Mouse (Mus musculus): ENCODE data around the gene Foxo3. TPM values are rescaled to one million over a fixed set of nuclear protein-coding genes. Genes with fewer than 3 reads are reported as not detected.

Gene Foxo3
- 6.1 and 7.0 TPM in 2 replicates for polyA plus RNA-seq (2015; fragmentation: Nextera tagmentation; extraction: Ambion mirVana)

GRCm38 (mm10) chr10:42276507-42277345 is at the start of gene Foxo3:
Gene Foxo3 (minus strand): TSS chr10:42276755.
- under 1% methylated on average over 81 of the region's 88 CpGs for WGBS
- ATAC-seq (replicated peaks; ENCODE audit: low FRiP score), result peak; percentile 76

GRCm38 (mm10) chr10:42325305-42325704 is 48.8 kb upstream of the Foxo3 start:
- Histone ChIP-seq H3K4me2 (no peak overlapping the region), H3K4me3 (replicated peaks) (no peak overlapping the region), H3K9ac (no peak overlapping the region), H3K27me3 (no peaks in the 10 kb centered on the region), H3K4me1 (no peaks in the 10 kb centered on the region), H3K27ac (no peak overlapping the region), H3K9me3 (replicated peaks) (no peaks in the 10 kb centered on the region), H3K36me3 (no peaks in the 10 kb centered on the region)
- no peak for ATAC-seq (replicated peaks; ENCODE audit: low FRiP score)
- WGBS, result 88% methylated on average over 10 of the region's 10 CpGs

More at GRCm38 (mm10) chr10:42276507-42277345, at the start of gene Foxo3:
- Histone ChIP-seq H3K9me3 (replicated peaks) (no peaks in the 10 kb centered on the region), H3K27me3 (no peaks in the 10 kb centered on the region), H3K27ac (peak within 1 kb of the TSS; percentile 98), H3K4me2 (peak within 1 kb of the TSS; percentile 93), H3K9ac (peak within 1 kb of the TSS; percentile 79), H3K4me1 (peaks cover 37% of the 10 kb centered on the region), H3K4me3 (replicated peaks) (peak within 1 kb of the TSS; percentile 83), H3K36me3 (peaks cover 7% of the 10 kb centered on the region; the same call in 1 of the 2 replicates)

- no peak overlapping the region for H3K4me2 ChIP-seq
These were observed 47.4 kb upstream of the Foxo3 start for GRCm38 (mm10) chr10:42323978-42324377.

GRCm38 (mm10) chr10:42313222-42313786 is 36.7 kb upstream of the Foxo3 start:
- Histone ChIP-seq H3K9me3 (replicated peaks) (no peaks in the 10 kb centered on the region), H3K9ac (no peak overlapping the region), H3K4me2 (no peak overlapping the region), H3K4me1 (peaks cover 4% of the 10 kb centered on the region; the same call in 1 of the 2 replicates), H3K36me3 (no peaks in the 10 kb centered on the region), H3K4me3 (replicated peaks) (no peak overlapping the region), H3K27me3 (no peaks in the 10 kb centered on the region), H3K27ac (no peak overlapping the region)
- 71% methylated on average over 22 of the region's 22 CpGs for WGBS
- ATAC-seq (replicated peaks; ENCODE audit: low FRiP score), result no peak

More at GRCm38 (mm10) chr10:42323978-42324377, 47.4 kb upstream of the Foxo3 start:
- Histone ChIP-seq H3K9me3 (replicated peaks) (no peaks in the 10 kb centered on the region), H3K9ac (no peak overlapping the region), H3K27ac (no peak overlapping the region), H3K36me3 (no peaks in the 10 kb centered on the region), H3K4me1 (no peaks in the 10 kb centered on the region), H3K4me3 (replicated peaks) (no peak overlapping the region), H3K27me3 (no peaks in the 10 kb centered on the region)
- no peak for ATAC-seq (replicated peaks; ENCODE audit: low FRiP score)

GRCm38 (mm10) chr10:42312557-42312956 is 36.0 kb upstream of the Foxo3 start:
- H3K27ac ChIP-seq, result no peak overlapping the region
- no peak overlapping the region for H3K4me3 ChIP-seq (replicated peaks)
- H3K9me3 ChIP-seq (replicated peaks), result no peaks in the 10 kb centered on the region
- H3K36me3 ChIP-seq, result no peaks in the 10 kb centered on the region
- peaks cover 3% of the 10 kb centered on the region; the same call in 1 of the 2 replicates for H3K27me3 ChIP-seq
- WGBS, result 48% methylated on average over 1 of the region's 1 CpGs
- peaks cover 4% of the 10 kb centered on the region; the same call in 1 of the 2 replicates for H3K4me1 ChIP-seq
- no peak overlapping the region for H3K4me2 ChIP-seq
- H3K9ac ChIP-seq, result no peak overlapping the region
- no peak for ATAC-seq (replicated peaks; ENCODE audit: low FRiP score)

GRCm38 (mm10) chr10:42308687-42308987 is 32.1 kb upstream of the Foxo3 start:
- Histone ChIP-seq H3K27me3 (peaks cover 4% of the 10 kb centered on the region; the same call in 1 of the 2 replicates), H3K9me3 (replicated peaks) (no peaks in the 10 kb centered on the region), H3K27ac (no peak overlapping the region), H3K4me3 (replicated peaks) (peak overlapping the region; percentile 34), H3K9ac (no peak overlapping the region), H3K4me1 (peaks cover 4% of the 10 kb centered on the region; the same call in 1 of the 2 replicates), H3K36me3 (no peaks in the 10 kb centered on the region), H3K4me2 (peak overlapping the region; percentile 59)
- no peak for ATAC-seq (replicated peaks; ENCODE audit: low FRiP score)
- WGBS, result 32% methylated on average over 8 of the region's 8 CpGs

- Histone ChIP-seq H3K36me3 (no peaks in the 10 kb centered on the region), H3K9ac (no peak overlapping the region), H3K4me2 (peak overlapping the region; percentile 59), H3K27me3 (peaks cover 4% of the 10 kb centered on the region; the same call in 1 of the 2 replicates), H3K27ac (no peak overlapping the region), H3K4me3 (replicated peaks) (peak overlapping the region; percentile 34), H3K4me1 (peaks cover 4% of the 10 kb centered on the region; the same call in 1 of the 2 replicates), H3K9me3 (replicated peaks) (no peaks in the 10 kb centered on the region)
- ATAC-seq (replicated peaks; ENCODE audit: low FRiP score), result peak; percentile 60; the same call in 1 of the 2 replicates
- 7% methylated on average over 20 of the region's 20 CpGs for WGBS
These were observed 31.6 kb upstream of the Foxo3 start for GRCm38 (mm10) chr10:42307980-42308686.

GRCm38 (mm10) chr10:42306422-42306821 is 29.9 kb upstream of the Foxo3 start:
- no peak overlapping the region for H3K27ac ChIP-seq
- peaks cover 4% of the 10 kb centered on the region; the same call in 1 of the 2 replicates for H3K27me3 ChIP-seq
- H3K4me2 ChIP-seq, result no peak overlapping the region
- WGBS, result 88% methylated on average over 8 of the region's 8 CpGs
- no peak overlapping the region for H3K9ac ChIP-seq
- no peak for ATAC-seq (replicated peaks; ENCODE audit: low FRiP score)
- H3K4me1 ChIP-seq, result peaks cover 4% of the 10 kb centered on the region; the same call in 1 of the 2 replicates
- no peak overlapping the region for H3K4me3 ChIP-seq (replicated peaks)
- no peaks in the 10 kb centered on the region for H3K9me3 ChIP-seq (replicated peaks)
- no peaks in the 10 kb centered on the region for H3K36me3 ChIP-seq

GRCm38 (mm10) chr10:42300805-42301204 is 24.2 kb upstream of the Foxo3 start:
- WGBS, result 68% methylated on average over 4 of the region's 4 CpGs
- peaks cover 7% of the 10 kb centered on the region; the same call in 1 of the 2 replicates for H3K9me3 ChIP-seq (replicated peaks)
- H3K27me3 ChIP-seq, result no peaks in the 10 kb centered on the region
- H3K36me3 ChIP-seq, result no peaks in the 10 kb centered on the region
- no peak overlapping the region for H3K27ac ChIP-seq
- no peak overlapping the region for H3K9ac ChIP-seq
- H3K4me2 ChIP-seq, result no peak overlapping the region
- H3K4me3 ChIP-seq (replicated peaks), result no peak overlapping the region
- H3K4me1 ChIP-seq, result peaks cover 5% of the 10 kb centered on the region
- no peak for ATAC-seq (replicated peaks; ENCODE audit: low FRiP score)

- H3K27ac ChIP-seq, result no peak overlapping the region
- ATAC-seq (replicated peaks; ENCODE audit: low FRiP score), result no peak
- H3K4me2 ChIP-seq, result no peak overlapping the region
- 18% methylated on average over 7 of the region's 7 CpGs for WGBS
- no peak overlapping the region for H3K4me3 ChIP-seq (replicated peaks)
- no peaks in the 10 kb centered on the region for H3K36me3 ChIP-seq
- peaks cover 5% of the 10 kb centered on the region for H3K4me1 ChIP-seq
- peaks cover 7% of the 10 kb centered on the region; the same call in 1 of the 2 replicates for H3K9me3 ChIP-seq (replicated peaks)
- H3K27me3 ChIP-seq, result no peaks in the 10 kb centered on the region
- no peak overlapping the region for H3K9ac ChIP-seq
These were observed 23.4 kb upstream of the Foxo3 start for GRCm38 (mm10) chr10:42299967-42300366.

- no peak overlapping the region for H3K9ac ChIP-seq
- H3K4me1 ChIP-seq, result peaks cover 5% of the 10 kb centered on the region
- H3K4me3 ChIP-seq (replicated peaks), result no peak overlapping the region
- H3K36me3 ChIP-seq, result no peaks in the 10 kb centered on the region
- H3K27ac ChIP-seq, result no peak overlapping the region
- no peak overlapping the region for H3K4me2 ChIP-seq
- peaks cover 7% of the 10 kb centered on the region; the same call in 1 of the 2 replicates for H3K9me3 ChIP-seq (replicated peaks)
- 69% methylated on average over 6 of the region's 6 CpGs for WGBS
- no peaks in the 10 kb centered on the region for H3K27me3 ChIP-seq
- ATAC-seq (replicated peaks; ENCODE audit: low FRiP score), result no peak
These were observed 22.9 kb upstream of the Foxo3 start for GRCm38 (mm10) chr10:42299426-42299825.

GRCm38 (mm10) chr10:42297954-42298353 is 21.4 kb upstream of the Foxo3 start:
- ATAC-seq (replicated peaks; ENCODE audit: low FRiP score), result no peak

More at GRCm38 (mm10) chr10:42297954-42298353, 21.4 kb upstream of the Foxo3 start:
- Histone ChIP-seq H3K36me3 (no peaks in the 10 kb centered on the region), H3K4me3 (replicated peaks) (no peak overlapping the region), H3K4me2 (no peak overlapping the region), H3K9me3 (replicated peaks) (peaks cover 7% of the 10 kb centered on the region; the same call in 1 of the 2 replicates), H3K27me3 (no peaks in the 10 kb centered on the region), H3K9ac (no peak overlapping the region), H3K4me1 (peaks cover 5% of the 10 kb centered on the region), H3K27ac (no peak overlapping the region)
- WGBS, result 89% methylated on average over 1 of the region's 1 CpGs

Measured in kidney, embryonic 15.5 days (tissue).